Mouse (Mus musculus) A20 (cell line): ENCODE data around the gene Spata21.
A peak's percentile ranks its signal among the peaks of the same experiment; 100 is the strongest.
"Not testable (repeated sequence)": the region's sequence is repeated elsewhere in the genome, so short reads cannot be mapped to it uniquely, and the experiment has no call there.

Experiments used
- DNase-seq: peaks from one replicate; pipeline ENCODE4 v3.0.0-alpha.2; 2011; ENCODE audit warnings: low read depth, low spot score

Gene Spata21

DNA sequence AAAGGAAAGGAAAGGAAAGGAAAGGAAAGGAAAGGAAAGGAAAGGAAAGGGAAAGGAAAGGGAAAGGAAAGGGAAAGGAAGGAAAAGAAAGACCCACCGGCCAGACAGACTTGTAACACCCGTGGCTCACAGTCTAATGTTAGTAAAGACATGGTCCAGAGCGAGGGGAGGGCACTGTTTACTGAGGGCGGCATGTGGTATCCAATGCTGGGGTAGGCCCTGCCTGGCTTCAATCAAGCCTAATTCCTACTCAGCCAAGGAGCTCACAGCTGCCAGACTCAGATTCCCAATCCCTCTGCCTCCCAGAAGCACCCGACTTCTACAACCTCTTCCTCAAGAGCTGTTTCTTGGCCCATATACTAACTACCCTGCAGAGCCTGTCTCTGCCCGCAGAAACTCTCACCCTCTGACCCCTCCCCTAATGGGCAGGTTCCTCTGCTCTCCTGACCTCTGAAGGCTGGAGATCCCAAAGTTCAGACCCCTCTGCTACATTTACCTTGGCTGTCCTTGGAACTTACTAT lies 41.1 kb downstream of the Spata21 start:
- DNase-seq = no peak

DNA sequence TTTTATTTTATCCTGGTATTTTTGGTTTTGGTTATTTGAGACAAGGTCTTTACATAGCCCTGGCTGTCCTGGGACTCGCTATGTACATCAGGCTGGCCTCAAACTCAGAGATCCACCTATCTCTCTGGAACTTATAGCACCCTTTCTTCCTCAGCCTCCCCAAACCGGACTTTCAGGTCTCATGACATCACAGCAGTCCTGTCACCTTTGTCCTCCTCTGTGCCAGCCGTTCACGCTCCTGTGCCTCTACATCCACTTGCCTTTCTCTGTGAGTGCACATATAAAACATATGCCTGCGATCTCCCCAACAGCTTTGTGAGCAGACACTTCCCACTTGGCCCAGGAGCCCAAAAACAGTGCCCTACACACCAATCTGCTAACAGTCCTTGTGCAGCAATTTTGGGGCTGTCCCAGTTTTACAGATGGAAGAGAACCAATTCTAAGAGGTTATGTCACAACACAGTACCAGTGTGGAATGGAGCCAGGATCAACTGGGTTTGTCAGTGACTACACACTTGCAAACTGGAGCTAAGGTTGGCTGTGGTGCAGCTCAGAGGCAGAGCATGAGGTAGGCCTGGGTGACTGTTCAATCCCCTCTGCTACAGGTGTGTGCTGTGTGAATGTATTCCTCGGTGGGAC lies 42.7 kb downstream of the Spata21 start:
- no peak for DNase-seq

DNA sequence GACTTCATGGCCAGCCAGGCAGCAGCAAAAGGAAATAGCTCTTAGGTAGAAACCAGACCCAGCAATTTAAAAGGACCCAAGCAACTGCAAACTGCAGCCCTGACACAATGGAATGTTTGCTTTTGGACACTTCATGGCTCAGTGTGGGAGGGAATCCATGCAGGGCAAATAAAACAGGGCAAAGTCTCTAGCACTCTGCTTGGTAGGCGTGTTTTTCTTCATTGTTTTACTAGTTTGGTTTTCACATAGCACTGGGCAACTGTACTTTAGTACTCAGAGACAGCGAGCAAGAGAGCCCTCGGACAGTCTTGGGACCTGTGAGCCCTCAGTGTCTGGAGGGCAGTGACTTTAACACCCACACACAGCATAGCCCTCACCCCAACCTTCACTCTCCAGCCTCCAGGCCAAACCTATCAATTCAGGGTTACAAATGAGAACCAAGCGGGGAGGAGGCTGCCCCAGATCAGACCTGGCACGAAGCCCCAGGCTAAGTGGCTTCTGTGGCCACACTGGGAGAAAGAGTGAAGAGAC lies 43.5 kb downstream of the Spata21 start:
- DNase-seq = no peak

DNA sequence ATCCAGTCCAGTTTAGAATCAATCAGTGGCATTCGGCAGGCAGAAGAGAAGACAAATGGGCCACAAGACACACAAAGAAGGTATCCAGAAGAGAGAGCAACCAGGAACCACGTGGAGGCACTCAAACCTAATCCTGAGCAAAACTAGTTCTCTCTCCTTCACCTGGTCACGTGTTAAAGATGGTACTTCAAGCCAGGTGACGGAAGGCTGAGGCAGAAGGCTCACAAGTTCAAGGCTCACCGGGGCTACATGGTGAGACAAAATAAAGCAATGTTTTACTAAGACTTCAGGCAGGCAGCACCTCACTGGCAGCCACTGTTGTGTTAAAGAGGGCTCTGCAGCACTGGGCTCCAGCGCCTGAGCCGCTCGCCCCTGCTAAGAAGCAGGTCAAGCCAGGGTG lies 44.1 kb downstream of the Spata21 start:
- DNase-seq = no peak

DNA sequence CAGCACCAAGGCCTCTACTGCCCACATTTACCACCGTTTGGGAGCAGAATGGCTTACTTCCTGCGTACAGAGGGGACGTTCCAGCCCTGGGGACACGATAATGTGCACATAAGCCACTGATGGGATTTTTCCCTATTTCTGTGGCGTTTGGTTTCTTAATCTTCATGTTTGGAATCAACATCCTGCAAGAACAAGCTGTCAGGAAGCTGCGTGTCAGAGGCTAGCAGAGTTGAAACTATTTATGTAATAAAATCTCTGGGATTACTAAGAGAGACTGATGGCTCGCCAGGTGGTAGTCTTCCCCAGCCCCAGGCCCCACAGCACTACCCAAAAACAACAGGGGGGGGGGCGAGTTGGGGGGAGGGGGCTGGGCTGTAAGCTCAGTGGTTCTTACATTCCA lies 45.1 kb downstream of the Spata21 start:
- no peak for DNase-seq

DNA sequence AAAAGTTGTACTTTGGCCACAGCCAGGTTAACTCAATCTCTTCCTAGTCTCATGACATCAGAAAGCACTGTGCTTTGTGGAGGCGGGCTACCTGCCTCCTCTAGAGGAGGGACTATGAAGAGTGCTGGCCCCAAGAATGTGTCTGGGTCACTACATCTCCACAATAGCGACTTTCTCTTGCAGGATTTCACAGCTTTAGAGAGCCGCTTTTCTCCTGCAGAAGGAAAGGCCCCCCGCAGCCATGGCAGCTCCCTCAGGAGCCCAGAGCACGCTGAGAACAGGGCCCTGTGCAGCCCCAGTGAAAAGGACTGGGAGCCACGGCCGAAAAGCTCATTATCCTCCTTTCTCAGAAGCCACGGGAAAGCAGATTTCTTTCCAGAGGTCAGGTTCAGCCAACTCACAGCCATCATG lies 45.9 kb downstream of the Spata21 start:
- no peak for DNase-seq

DNA sequence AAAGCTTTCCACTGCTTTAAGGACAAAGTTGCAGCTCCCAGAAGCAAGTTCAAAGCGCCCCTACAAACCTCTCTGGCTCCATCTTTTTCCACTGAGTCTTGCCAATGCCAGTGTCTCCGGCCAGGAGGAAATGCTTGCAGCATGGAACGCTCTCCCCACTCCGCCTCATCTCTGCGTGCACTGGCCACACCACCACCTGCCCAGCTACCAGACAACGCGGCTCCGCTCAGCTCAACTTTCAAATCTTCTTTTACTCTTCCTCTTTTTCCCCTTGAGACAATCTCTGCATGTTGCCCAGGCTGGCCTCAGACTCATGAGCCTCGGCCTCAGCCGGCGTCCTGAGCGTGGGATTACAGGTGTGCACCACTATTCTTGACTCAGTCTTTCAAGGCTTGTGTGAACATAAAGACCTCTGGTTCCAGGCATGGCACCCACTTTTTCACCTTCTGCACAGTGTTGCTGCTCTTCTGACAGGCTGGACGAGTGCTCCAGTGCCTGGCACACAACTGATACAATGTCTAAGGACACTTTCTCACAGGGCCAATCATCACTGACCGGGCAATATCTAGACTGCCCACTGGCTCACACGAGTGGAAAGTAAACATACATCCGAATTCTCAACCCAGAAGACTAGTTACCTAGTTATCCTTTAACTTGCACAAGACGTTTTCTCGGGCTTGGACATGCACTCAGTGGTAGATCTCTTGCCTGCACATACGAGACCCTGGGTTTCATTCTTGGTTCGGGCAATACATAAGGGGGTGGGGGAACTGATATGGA lies 46.8 kb downstream of the Spata21 start:
- DNase-seq = peak; percentile 88

DNA sequence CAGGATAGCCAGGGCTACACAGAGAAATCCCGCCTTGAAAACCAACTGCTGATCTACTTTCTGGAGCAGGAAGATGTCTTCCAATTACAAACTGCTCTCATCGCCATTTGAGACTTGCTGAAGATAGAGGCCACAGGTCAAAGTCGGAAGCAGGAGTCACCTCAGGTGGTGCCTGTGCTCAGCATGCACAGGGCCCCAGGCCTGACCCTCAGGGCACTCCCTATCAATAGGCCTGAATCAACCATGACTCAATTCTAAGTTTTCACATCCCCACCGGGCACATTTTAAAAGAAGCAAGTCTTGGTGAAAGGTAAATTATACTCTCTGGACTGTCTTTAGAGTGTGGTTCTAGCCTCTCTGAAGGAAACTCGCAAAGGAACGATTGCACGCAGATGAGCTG lies 48.0 kb downstream of the Spata21 start:
- DNase-seq = no peak

DNA sequence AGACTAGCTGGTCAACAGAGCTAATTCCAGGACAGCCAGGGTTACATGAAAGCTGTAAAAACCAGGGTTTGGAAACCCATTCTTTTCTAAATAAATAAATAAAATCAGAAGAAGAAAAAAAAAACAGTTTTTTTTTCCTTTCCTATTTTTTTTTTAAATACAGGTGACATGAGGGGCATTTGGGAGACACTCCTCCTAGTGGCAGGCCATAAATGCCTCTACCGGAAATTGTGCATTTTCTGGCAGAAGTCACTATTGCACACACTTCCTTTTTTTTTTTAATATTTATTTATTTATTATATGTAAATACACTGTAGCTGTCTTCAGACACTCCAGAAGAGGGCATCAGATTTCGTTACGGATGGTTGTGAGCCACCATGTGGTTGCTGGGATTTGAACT lies 49.6 kb downstream of the Spata21 start:
- peak; percentile 60 for DNase-seq

DNA sequence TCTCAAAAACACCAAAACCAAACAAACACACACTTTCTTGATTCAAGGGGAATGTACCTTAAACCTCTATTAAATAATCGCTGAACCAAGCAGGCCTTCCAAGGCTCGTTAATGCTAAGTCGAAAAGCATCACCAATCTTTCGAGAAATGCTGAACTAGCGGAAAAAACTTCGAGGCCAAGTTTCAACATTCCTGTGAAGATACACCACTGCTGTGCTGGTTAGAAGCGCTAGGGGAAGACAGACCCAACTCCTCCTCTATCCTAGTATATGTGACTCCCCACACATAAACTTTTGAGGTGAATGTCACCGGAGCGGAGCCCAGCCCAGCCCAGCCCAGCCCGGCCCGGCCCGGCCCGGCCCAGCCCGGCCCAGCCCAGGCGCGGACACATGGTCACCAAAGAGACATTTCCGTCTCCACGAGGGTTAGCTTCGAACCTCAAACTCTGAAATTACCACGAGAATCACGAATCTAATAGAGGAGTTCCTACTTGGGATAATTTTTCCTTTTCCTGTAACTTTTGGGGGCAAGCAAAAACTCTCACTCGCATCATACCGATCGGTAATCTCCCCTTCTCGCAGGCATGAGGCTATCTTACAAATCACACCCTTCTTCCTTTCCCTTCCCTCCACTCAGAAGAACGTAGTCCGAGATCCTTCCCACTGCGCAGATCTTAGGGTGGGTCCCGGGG lies 50.4 kb downstream of the Spata21 start:
- DNase-seq = peak; percentile 60

DNA sequence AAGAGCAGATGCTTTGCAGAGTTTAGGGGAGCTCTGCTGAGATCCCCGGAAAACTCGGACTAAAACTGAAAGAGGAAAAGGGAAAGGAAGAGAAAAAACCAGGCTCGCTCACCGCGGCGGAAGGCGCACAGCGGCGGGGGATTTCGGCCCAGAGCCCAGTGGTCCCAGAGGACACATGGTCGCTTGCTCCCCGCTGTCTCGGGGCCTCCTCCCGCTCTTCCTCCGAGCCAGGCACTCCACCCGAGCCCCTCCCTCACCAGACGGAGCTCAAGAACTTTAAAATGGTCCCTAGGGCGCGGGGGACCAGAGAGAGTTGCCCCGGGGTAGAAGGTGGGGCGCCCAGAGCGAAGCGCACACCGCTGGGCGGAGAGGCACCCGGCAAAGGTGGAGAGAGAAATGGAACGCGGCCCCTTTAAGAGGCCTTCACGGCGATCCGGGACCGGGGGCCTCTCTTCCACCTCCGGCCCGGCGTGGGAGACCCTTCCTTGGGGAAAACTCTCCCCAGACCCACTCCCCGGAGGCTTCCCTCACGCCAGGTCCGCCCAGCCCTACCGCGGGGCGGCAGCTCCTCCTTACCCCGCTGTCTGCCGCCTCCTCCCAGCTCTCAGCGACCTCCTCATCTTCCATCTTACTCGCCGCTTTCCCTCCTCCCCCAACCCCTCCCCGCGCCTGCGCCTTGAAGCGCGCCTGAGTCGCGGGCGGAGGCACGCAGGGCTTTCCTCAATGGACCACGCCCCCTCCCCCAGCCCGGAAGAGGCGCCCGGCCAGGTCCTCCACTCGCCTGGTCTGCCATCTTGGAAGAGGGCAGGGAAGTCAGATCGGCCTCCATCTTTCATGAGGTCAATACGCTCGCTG lies 51.2 kb downstream of the Spata21 start, which contains the start of gene Szrd1:
Gene Szrd1 (minus strand): TSS at position 660 of the 855 bp plus-strand sequence.
- DNase-seq = peak; percentile 100

DNA sequence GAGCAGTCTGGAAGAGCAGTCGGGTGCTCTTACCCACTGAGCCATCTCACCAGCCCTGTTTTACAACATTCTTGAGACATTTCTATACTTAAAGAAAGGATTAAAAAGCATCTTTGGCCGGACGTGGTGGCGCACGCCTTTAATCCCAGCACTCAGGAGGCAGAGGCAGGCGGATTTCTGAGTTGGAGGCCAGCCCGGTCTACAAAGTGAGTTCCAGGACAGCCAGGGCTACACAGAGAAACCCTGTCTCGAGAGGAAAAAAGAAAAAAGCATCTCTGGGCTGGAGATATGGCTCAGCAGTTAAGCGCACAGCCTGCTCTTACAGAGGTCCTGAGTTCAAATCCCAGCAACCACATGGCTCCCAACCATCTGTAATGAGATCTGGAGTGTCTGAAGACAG lies 52.2 kb downstream of the Spata21 start:
- not testable (repeated sequence) for DNase-seq

DNA sequence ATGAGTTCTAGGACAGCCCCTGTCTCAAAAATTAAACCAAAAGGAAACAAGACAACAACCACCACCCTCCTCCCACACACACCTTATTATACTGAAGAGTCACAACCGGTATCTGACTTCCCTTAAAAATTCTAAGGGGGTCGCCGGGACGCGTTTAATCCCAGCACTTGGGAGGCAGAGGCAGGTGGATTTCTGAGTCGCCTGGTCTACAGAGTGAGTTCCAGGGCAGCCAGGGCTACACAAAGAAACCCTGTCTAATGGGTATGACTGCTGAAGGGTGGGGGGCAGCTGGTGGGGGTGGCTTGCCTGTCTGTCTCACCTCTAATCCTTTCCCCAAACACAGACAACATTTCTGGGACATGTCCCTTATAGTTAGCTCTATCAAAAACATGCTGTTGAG lies 52.8 kb downstream of the Spata21 start:
- no peak for DNase-seq

DNA sequence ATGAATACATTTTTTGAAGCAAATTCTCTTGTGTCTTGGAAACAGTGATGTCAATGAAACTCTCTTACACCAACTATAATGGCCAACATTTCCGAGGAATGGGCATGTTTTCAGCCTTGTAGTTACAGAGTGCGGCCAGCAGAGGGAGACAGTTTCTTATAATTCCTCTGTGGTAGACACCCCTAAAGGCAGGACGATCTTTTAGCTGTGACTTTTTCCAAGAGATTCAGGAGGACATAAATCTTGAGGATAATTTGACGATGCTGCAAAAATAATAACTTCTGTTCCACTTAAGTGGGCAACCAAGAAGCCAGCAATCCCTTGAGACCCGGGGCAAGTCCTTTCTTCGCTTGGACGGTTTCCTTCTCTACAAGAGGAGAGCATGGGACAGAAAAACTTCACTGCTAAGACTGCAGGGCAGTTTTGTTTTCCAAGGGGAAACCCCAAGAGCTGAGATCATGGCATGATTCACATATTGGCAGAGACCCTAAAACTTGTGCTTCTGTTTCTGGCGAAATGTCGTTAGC lies 54.2 kb downstream of the Spata21 start:
- DNase-seq = peak; percentile 86

DNA sequence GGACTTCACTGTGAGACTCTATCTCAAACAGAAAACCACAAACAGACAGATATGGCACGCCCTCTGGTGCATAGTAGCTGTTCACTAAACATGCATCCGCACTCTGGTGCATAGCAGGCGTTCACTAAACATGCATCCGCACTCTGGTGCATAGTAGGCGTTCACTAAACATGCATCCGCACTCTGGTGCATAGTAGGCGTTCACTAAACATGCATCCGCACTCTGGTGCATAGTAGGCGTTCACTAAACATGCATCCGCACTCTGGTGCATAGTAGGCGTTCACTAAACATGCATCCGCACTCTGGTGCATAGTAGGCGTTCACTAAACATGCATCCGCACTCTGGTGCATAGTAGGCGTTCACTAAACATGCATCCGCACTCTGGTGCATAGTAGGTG lies 57.0 kb downstream of the Spata21 start:
- DNase-seq = not testable (repeated sequence)

DNA sequence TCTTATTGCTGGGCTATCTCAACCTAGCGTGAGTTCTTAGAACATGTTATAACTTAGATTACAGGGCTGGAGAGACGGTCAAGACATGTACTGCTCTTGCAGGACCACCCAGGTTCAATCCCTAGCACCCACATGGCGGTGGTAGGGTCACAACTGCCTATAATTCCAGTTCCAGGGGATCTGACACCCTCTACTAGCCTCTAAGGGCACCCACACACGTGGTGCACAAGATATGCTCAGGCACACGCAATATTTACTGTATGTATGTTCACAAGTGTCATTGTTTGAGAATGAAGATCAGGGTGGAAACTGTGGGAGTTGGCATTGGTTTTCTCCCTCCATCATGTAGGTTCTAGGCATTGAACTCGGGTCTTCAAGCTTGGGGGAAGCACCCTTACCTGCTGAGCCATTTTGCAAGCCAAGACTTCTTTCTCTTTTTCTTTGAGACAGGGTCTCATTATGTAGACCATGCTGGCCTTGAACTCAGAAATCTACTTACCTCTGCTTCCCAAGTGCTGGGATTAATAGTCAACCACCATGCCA lies 58.4 kb downstream of the Spata21 start:
- no peak for DNase-seq

DNA sequence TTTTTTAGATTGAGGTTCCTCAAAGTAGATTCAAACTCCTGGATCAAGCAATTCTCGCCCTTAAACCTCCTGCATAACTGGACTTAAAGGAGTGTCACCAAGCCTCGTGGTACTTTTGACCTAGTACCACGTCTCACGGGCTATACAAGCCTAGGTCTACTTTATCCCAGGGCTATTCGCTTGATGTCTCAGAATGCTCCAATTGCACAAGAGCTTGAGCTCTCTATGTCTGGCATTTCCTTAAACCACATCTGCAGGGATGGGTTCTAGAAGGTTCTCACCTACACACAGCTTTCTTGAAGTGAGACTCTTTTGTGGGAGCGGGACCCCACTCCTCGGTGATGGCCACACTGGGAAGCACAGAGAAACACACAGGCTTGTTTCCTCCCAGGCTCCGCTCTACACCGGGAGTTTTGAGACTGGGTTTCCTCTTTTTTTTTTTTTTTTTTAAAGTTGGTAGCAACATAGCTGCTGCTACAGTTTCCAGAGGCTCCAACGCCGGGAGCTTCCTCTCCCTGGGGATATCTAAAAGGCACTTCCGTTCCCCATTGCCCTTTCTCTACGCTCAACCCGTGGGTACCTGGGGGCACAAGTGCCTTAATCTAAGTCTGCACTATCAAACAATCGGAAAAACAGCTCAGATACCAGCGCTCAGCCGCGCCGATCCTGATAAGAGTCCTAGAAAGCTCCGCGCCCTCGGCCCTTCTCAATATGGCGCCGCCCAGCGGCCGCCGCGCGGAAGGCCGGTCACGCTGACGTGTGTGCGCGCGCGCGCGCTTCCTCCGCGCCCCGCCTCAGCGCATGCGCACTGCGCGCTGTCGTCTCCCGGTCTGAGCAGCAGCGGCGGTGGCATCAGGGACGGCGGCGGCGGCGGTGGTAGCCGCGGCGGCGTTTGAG lies 59.2 kb downstream of the Spata21 start, which contains the start of gene Fbxo42:
Gene Fbxo42 (plus strand): TSS at position 802 of the 897 bp plus-strand sequence.
- DNase-seq = peak; percentile 95

DNA sequence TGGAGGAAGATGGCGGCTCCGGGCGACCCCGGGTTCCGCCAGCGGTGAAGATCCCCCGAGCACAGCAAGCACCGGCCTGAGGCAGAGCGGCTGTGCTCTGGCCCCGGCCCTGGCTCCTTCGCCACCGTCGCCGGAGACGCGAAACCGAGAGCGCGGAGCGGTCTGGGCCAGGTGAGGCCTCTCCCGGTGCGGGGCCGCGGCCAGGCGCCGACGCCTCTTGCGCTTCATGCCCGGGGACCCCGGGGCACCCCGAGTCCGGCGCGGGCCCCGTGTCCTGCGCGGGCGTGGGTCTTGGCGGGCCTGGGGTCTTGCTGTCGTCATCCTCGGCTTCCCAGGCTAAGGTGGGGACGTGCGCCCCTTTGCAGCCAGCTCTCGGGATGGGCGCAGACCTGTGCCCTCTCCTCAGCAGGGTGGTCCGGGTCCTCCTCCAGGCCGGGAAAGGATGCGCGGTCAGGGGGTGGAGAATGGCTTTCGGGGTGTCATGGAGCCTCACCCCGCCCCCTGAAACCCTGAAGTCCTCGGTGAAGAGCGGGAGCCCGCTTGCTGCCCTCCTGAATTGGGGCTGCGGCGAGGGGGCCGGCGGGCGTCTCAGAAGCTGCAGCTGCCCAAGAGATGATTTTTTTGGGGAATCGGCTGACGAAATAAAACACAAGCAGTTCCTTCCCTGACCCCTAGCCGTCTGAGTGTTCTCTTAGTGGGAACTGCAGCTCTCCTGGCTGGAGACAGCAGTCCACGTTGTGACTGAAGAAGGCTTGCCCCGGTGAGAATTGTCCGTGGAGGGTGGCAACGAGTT lies 60.1 kb downstream of the Spata21 start:
- DNase-seq = peak; percentile 75

DNA sequence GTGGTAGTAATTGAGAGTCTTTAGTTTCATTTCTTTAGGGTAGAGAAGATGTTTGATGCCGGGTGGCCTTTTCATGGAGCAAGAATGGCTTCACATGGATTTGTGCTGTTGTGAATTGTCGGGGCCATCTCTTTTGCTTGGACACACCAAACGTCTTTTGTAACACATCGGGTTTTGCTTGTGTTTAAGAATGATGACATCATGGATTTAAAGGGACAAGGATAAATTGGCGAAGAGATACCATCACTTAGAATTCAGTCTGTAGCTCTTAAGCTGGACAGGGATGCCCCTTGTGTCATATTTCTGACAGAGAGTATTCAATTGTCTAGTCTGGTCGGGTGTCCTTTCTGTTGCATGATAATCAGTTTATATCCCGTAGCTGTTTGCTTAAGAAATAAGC lies 61.0 kb downstream of the Spata21 start:
- no peak for DNase-seq
